Mouse (Mus musculus) midbrain, embryonic 13.5 days (tissue): ENCODE data around the gene Csgalnact2. TPM values are rescaled to one million over a fixed set of nuclear protein-coding genes. Genes with fewer than 3 reads are reported as not detected.

Experiments used
- ATAC-seq: fragments of 200-750 bp; cut with Nextera tagmentation; 2 replicates; pipeline ENCODE4 v1.8.0; 2017; ENCODE audit warnings: mild to moderate bottlenecking, moderate TSS enrichment, moderate library complexity
- H3K27ac ChIP-seq: fragments of 300-500 bp; sonication (generic); 2 replicates; pipeline ENCODE4 v1.5.1; 2015; ENCODE audit warnings: inconsistent platforms, mild to moderate bottlenecking, moderate library complexity
- H3K27me3 ChIP-seq: fragments of 300-500 bp; sonication (generic); 2 replicates; pipeline ENCODE4 v1.6.1; 2015; ENCODE audit warnings: mild to moderate bottlenecking, inconsistent platforms
- H3K36me3 ChIP-seq: fragments of 300-500 bp; sonication (generic); 2 replicates; pipeline ENCODE4 v1.6.1; 2015; ENCODE audit warnings: mild to moderate bottlenecking, inconsistent platforms
- H3K4me1 ChIP-seq: fragments of 300-500 bp; sonication (generic); replicated peaks from 2 replicates; pipeline ENCODE4 v1.6.1; 2015; ENCODE audit warnings: inconsistent platforms
- H3K4me2 ChIP-seq: fragments of 300-500 bp; sonication (generic); replicated peaks from 2 replicates; pipeline ENCODE4 v1.6.1; 2015; ENCODE audit warnings: moderate library complexity, mild to moderate bottlenecking, inconsistent platforms
- H3K4me3 ChIP-seq: fragments of 300-500 bp; sonication (generic); replicated peaks from 2 replicates; pipeline ENCODE4 v1.5.1; 2015; ENCODE audit warnings: mild to moderate bottlenecking, inconsistent platforms
- H3K9ac ChIP-seq: fragments of 300-500 bp; sonication (generic); replicated peaks from 2 replicates; pipeline ENCODE4 v1.6.1; 2015; ENCODE audit warnings: mild to moderate bottlenecking, inconsistent platforms
- H3K9me3 ChIP-seq: fragments of 300-500 bp; sonication (generic); 2 replicates; pipeline ENCODE4 v1.6.1; 2016; ENCODE audit warnings: mild to moderate bottlenecking, inconsistent platforms
- WGBS: fragments of 180-500 bp; shearing (Covaris S2); methylation state at CpG from one replicate; pipeline ENCODE4 v1.1.7; 2015; 5-methylcytosine and 5-hydroxymethylcytosine counted together
- polyA plus RNA-seq: library from polyadenylated mRNA; unstranded; fragments of >200 nt; fragmentation: Nextera tagmentation; extraction: Ambion mirVana; gene quantifications from 2 replicates; pipeline ENCODE4 v1.2.1, GENCODE M21; 2015

The Csgalnact2 gene
- polyA plus RNA-seq, 1 experiment from 2014 or later = 6.9 TPM

- H3K4me1 ChIP-seq = no peaks in the 10 kb centered on the region
- no peak for ATAC-seq
- H3K36me3 ChIP-seq = no peaks in the 10 kb centered on the region
- no peak overlapping the region for H3K4me2 ChIP-seq
- no peak overlapping the region for H3K9ac ChIP-seq
- 84% methylated on average over 9 of the region's 9 CpGs for WGBS
- no peaks in the 10 kb centered on the region for H3K9me3 ChIP-seq
- no peak overlapping the region for H3K4me3 ChIP-seq
- no peak overlapping the region for H3K27ac ChIP-seq
- no peaks in the 10 kb centered on the region for H3K27me3 ChIP-seq
Measured at GRCm38 (mm10) chr6:118167013-118167412, 28.1 kb upstream of the Csgalnact2 start.

GRCm38 (mm10) chr6:118165516-118165915 is 26.6 kb upstream of the Csgalnact2 start:
- Histone ChIP-seq H3K4me1 (no peaks in the 10 kb centered on the region), H3K9me3 (no peaks in the 10 kb centered on the region), H3K27ac (no peak overlapping the region), H3K27me3 (no peaks in the 10 kb centered on the region), H3K36me3 (no peaks in the 10 kb centered on the region), H3K4me3 (no peak overlapping the region), H3K9ac (no peak overlapping the region), H3K4me2 (no peak overlapping the region)
- ATAC-seq = no peak
- WGBS = 82% methylated on average over 1 of the region's 1 CpGs

- Histone ChIP-seq H3K4me2 (no peak overlapping the region), H3K27ac (no peak overlapping the region), H3K9ac (no peak overlapping the region), H3K4me1 (no peaks in the 10 kb centered on the region), H3K27me3 (no peaks in the 10 kb centered on the region), H3K9me3 (no peaks in the 10 kb centered on the region), H3K4me3 (no peak overlapping the region), H3K36me3 (no peaks in the 10 kb centered on the region)
- ATAC-seq = no peak
- WGBS = 76% methylated on average over 8 of the region's 8 CpGs
Measured at GRCm38 (mm10) chr6:118164691-118165090, 25.8 kb upstream of the Csgalnact2 start.

- Histone ChIP-seq H3K9me3 (no peaks in the 10 kb centered on the region), H3K36me3 (no peaks in the 10 kb centered on the region), H3K27me3 (no peaks in the 10 kb centered on the region), H3K9ac (no peak overlapping the region), H3K27ac (no peak overlapping the region), H3K4me1 (no peaks in the 10 kb centered on the region), H3K4me2 (no peak overlapping the region), H3K4me3 (no peak overlapping the region)
- 92% methylated on average over 2 of the region's 2 CpGs for WGBS
- no peak for ATAC-seq
Measured at GRCm38 (mm10) chr6:118163086-118163485, 24.1 kb upstream of the Csgalnact2 start.

- Histone ChIP-seq H3K9ac (no peak overlapping the region), H3K9me3 (no peaks in the 10 kb centered on the region), H3K36me3 (no peaks in the 10 kb centered on the region), H3K4me1 (no peaks in the 10 kb centered on the region), H3K4me3 (no peak overlapping the region), H3K27ac (no peak overlapping the region), H3K4me2 (no peak overlapping the region), H3K27me3 (no peaks in the 10 kb centered on the region)
- ATAC-seq = no peak
- 90% methylated on average over 12 of the region's 12 CpGs for WGBS
Measured at GRCm38 (mm10) chr6:118162457-118163082, 23.6 kb upstream of the Csgalnact2 start.

GRCm38 (mm10) chr6:118153091-118153490 is 14.2 kb upstream of the Csgalnact2 start:
- H3K4me1 ChIP-seq = no peaks in the 10 kb centered on the region
- no peak for ATAC-seq
- H3K4me2 ChIP-seq = no peak overlapping the region
- no peak overlapping the region for H3K4me3 ChIP-seq
- no peaks in the 10 kb centered on the region for H3K9me3 ChIP-seq
- no peak overlapping the region for H3K9ac ChIP-seq
- no peak overlapping the region for H3K27ac ChIP-seq
- no peaks in the 10 kb centered on the region for H3K27me3 ChIP-seq
- 77% methylated on average over 5 of the region's 5 CpGs for WGBS
- no peaks in the 10 kb centered on the region for H3K36me3 ChIP-seq

- Histone ChIP-seq H3K9ac (no peak overlapping the region), H3K9me3 (no peaks in the 10 kb centered on the region), H3K4me1 (no peaks in the 10 kb centered on the region), H3K4me2 (no peak overlapping the region), H3K4me3 (no peak overlapping the region), H3K36me3 (no peaks in the 10 kb centered on the region), H3K27me3 (no peaks in the 10 kb centered on the region), H3K27ac (no peak overlapping the region)
- ATAC-seq = no peak
- 85% methylated on average over 8 of the region's 8 CpGs for WGBS
Measured at GRCm38 (mm10) chr6:118150988-118151387, 12.0 kb upstream of the Csgalnact2 start.

- Histone ChIP-seq H3K9me3 (no peaks in the 10 kb centered on the region), H3K4me2 (no peak overlapping the region), H3K4me1 (no peaks in the 10 kb centered on the region), H3K36me3 (no peaks in the 10 kb centered on the region), H3K27ac (no peak overlapping the region), H3K27me3 (no peaks in the 10 kb centered on the region), H3K9ac (no peak overlapping the region), H3K4me3 (no peak overlapping the region)
- no peak for ATAC-seq
- WGBS = 87% methylated on average over 2 of the region's 2 CpGs
Measured at GRCm38 (mm10) chr6:118150538-118150937, 11.6 kb upstream of the Csgalnact2 start.

- H3K36me3 ChIP-seq = no peaks in the 10 kb centered on the region
- 85% methylated on average over 4 of the region's 4 CpGs for WGBS
- no peaks in the 10 kb centered on the region for H3K9me3 ChIP-seq
- H3K4me1 ChIP-seq = no peaks in the 10 kb centered on the region
- no peak overlapping the region for H3K4me3 ChIP-seq
- no peaks in the 10 kb centered on the region for H3K27me3 ChIP-seq
- H3K27ac ChIP-seq = no peak overlapping the region
- H3K9ac ChIP-seq = no peak overlapping the region
- no peak for ATAC-seq
- H3K4me2 ChIP-seq = no peak overlapping the region
Measured at GRCm38 (mm10) chr6:118150128-118150527, 11.2 kb upstream of the Csgalnact2 start.

- no peaks in the 10 kb centered on the region for H3K36me3 ChIP-seq
- H3K4me2 ChIP-seq = no peak overlapping the region
- H3K4me3 ChIP-seq = no peak overlapping the region
- no peak overlapping the region for H3K27ac ChIP-seq
- H3K4me1 ChIP-seq = peaks cover 6% of the 10 kb centered on the region
- no peaks in the 10 kb centered on the region for H3K27me3 ChIP-seq
- H3K9ac ChIP-seq = no peak overlapping the region
- WGBS = 91% methylated on average over 6 of the region's 6 CpGs
- no peaks in the 10 kb centered on the region for H3K9me3 ChIP-seq
- no peak for ATAC-seq
Measured at GRCm38 (mm10) chr6:118140961-118141360, 2.0 kb upstream of the Csgalnact2 start.

- Histone ChIP-seq H3K36me3 (no peaks in the 10 kb centered on the region), H3K9ac (no peak overlapping the region), H3K4me2 (no peak overlapping the region), H3K4me3 (no peak overlapping the region), H3K27ac (no peak overlapping the region), H3K4me1 (peaks cover 6% of the 10 kb centered on the region), H3K27me3 (no peaks in the 10 kb centered on the region), H3K9me3 (no peaks in the 10 kb centered on the region)
- 86% methylated on average over 2 of the region's 2 CpGs for WGBS
- no peak for ATAC-seq
Measured at GRCm38 (mm10) chr6:118137148-118137547, 1.8 kb downstream of the Csgalnact2 start.

- H3K4me3 ChIP-seq = no peak overlapping the region
- no peaks in the 10 kb centered on the region for H3K27me3 ChIP-seq
- H3K9ac ChIP-seq = no peak overlapping the region
- H3K4me1 ChIP-seq = peaks cover 6% of the 10 kb centered on the region
- no peaks in the 10 kb centered on the region for H3K36me3 ChIP-seq
- no peak overlapping the region for H3K4me2 ChIP-seq
- H3K9me3 ChIP-seq = no peaks in the 10 kb centered on the region
- ATAC-seq = no peak
- WGBS = 84% methylated on average over 1 of the region's 1 CpGs
- no peak overlapping the region for H3K27ac ChIP-seq
Measured at GRCm38 (mm10) chr6:118134461-118134860, 4.5 kb downstream of the Csgalnact2 start.

- Histone ChIP-seq H3K9me3 (no peaks in the 10 kb centered on the region), H3K9ac (no peak overlapping the region), H3K4me3 (no peak overlapping the region), H3K27me3 (no peaks in the 10 kb centered on the region), H3K4me1 (no peaks in the 10 kb centered on the region), H3K27ac (no peak overlapping the region), H3K4me2 (no peak overlapping the region), H3K36me3 (no peaks in the 10 kb centered on the region)
- 76% methylated on average over 2 of the region's 2 CpGs for WGBS
- ATAC-seq = no peak
Measured at GRCm38 (mm10) chr6:118130022-118130421, 8.9 kb downstream of the Csgalnact2 start.
